Mouse (Mus musculus): ENCODE results near the gene Osm.

The Osm gene

DNA sequence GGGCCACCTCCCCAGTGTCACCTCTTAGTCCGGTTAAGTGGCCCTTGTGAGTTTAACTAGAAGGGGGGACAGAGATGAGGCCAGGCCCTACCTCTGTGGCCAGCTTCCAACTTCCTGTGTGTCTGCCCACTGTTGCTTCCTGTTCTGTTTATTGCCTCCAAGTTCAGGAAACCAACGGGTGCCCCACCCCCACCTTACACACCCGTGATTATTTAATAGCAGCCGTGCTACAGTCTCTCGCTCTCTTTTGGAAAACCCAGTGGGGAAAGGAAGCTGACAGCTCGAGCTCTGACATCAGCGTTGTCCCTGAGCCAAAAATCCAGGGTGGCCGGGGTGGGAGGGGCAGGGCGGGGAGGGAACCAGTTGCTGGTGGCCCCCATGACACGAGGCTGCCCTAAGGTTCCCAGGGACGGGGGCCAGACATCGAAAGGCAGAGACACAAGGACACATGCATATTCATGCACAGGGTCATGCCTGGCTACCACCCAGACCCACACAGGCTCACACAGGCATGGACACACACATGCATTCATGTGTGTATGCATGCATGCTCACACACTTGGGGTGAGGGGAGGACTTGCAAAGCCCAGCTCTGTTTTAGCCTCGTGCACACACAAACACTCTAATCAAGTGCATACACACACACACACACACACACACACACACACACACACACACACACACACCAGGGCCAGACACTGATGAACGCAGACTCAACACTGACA lies 24.4 kb downstream of the Osm start:
- in situ Hi-C loops (cut with MboI; ENCODE audit: low pct_unique_long_range_greater_than_20kb in 1 of 2, low sequenced_read_pairs in 2 of 2, unreplicated experiment in 1 of 2), result no loop called here

DNA sequence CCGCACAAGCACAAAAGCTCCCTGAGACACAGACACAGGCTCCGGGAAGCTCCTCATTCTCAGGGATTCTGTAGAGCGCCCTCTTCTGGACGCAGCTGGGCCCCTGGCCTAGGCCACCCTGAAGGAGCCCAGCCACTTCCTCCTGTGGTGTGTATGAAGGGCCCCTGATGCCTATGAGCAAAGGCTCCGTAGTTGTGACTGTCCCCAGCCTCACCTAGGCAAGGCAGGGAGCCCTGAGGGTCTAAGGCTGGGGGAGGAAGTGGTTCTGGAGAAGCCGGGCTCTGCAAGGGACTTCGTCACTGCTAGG lies 24.9 kb downstream of the Osm start:
- in situ Hi-C loops (cut with MboI; ENCODE audit: low pct_unique_long_range_greater_than_20kb in 1 of 2, low sequenced_read_pairs in 2 of 2, unreplicated experiment in 1 of 2), result no loop called here

DNA sequence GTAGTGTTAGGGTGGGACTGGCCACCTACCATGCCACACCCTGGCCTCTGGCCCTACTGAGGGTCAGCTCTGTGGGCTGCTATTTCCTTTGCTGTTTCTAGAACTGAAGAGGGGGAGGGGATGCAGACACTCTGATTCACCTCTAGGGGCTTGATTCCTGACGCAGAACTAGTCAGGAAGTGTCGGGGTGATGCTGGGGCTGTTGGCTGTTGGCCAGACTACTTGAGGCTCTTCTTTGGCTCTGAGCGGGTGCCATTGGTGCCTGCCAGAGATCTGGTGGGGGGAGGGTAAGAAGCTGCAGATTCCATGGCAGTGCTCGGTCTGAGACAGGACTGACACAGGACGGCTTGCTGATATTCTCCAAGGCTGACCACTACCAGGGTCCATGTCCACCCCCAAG lies 25.7 kb downstream of the Osm start:
- in situ Hi-C loops (cut with MboI; ENCODE audit: low pct_unique_long_range_greater_than_20kb in 1 of 2, low sequenced_read_pairs in 2 of 2, unreplicated experiment in 1 of 2), result no loop called here

DNA sequence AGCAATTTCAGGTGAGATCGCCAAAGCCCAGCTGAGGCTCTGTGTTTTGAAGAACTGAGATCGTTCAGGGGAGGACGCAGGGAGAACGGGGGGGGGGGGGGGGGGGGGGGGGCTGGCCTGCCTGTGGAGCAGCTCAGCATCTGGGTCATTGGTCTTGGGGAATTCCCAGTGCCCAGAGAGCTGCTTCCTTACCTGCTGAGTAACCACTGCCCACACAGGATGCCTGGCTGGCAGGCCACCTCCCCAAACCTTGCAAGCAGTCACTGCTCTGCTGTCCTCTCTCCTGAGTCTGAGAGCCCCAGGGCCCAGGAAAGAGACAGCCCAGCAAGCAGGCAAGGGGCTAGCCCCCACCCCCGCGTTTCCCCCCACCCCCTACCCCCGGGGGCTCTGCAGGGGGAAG lies 26.6 kb downstream of the Osm start:
- in situ Hi-C loops (cut with MboI; ENCODE audit: low pct_unique_long_range_greater_than_20kb in 1 of 2, low sequenced_read_pairs in 2 of 2, unreplicated experiment in 1 of 2), result no loop called here

DNA sequence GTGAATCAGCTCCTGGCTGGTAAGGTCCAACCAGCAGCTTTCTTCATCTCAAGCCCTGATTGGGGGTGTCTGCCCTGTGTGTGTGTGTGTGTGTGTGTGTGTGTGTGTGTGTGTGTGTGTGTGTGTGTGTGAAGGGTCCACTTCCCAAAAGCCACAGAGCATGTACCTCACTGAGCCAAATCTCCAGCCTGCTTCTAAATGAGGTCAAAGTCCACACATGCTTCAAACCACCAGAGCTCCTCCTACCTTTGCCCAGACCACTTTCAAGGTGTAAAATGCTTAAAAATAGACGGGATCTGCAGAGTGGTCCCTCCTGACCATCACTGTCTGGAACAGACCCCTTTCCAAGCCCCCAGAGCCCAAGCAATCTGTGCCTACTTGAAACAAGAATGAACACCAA lies 27.1 kb downstream of the Osm start:
- in situ Hi-C loops (cut with MboI; ENCODE audit: low pct_unique_long_range_greater_than_20kb in 1 of 2, low sequenced_read_pairs in 2 of 2, unreplicated experiment in 1 of 2), result no loop called here

DNA sequence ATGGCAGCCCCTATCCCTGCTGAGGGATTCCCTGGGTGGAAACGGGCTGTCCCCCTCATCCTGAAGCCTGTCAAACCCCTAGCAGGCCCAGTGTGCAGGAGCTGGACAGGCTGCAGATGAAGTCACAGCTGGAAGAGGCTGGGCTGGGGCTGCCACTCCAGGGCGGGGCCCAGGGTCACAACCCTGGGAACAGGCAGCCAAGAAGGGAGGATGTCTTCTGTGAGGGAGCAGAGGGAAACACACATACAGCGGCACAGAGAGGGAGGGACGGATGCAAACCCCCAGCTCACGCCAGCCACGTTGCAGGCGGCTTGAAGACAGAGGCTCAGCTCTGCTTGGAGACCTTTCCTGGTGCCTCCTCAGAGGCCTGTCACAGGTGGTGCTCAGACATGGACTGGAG lies 27.8 kb downstream of the Osm start:
- in situ Hi-C loops (cut with MboI; ENCODE audit: low pct_unique_long_range_greater_than_20kb in 1 of 2, low sequenced_read_pairs in 2 of 2, unreplicated experiment in 1 of 2), result no loop called here

DNA sequence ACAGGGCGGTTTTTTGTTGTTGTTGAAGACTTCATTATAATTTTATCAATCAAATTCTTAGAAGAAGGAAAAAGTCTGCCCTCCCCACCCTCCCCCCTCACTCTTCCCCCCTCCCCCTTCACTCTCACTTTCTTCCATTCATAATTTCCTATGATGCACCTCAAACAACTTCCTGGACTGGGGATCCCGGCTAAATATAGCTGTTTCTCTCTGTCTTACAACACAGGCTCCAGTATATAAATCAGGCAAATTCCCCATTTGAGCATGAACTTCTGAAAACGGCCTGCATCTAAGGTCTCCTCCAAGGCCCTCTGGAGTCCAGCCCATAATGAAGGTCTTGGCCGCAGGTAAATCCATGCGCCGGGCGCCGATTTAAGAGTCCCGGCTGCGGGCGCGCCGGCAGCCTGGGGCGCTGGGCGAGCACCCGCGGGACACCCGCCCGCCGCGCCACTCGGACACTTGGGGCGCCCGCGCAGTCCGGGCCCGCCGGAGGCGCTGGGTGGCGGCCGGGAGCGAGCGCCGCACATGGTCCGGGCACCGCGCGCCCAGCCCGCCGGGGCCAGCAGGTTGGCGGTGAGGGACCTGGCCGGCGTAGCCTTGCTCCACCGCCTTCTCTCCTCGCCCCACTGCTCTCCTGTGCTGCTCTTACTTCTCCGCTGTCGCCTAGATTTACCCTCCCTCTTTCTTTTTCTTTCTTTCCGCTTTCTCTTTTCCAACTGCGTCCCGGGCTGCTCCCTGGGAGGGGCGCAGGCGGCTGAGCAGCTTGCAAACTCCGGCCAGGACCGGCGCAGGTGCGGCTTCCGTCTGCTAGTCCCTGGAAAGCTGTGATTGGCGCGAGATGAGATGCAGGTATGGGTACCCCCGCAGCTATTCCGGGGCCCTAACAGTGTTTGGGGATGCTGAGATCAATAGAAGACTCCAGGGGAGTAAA lies 30.3 kb downstream of the Osm start:
- in situ Hi-C loops (cut with MboI; ENCODE audit: low pct_unique_long_range_greater_than_20kb in 1 of 2, low sequenced_read_pairs in 2 of 2, unreplicated experiment in 1 of 2), result no loop called here

DNA sequence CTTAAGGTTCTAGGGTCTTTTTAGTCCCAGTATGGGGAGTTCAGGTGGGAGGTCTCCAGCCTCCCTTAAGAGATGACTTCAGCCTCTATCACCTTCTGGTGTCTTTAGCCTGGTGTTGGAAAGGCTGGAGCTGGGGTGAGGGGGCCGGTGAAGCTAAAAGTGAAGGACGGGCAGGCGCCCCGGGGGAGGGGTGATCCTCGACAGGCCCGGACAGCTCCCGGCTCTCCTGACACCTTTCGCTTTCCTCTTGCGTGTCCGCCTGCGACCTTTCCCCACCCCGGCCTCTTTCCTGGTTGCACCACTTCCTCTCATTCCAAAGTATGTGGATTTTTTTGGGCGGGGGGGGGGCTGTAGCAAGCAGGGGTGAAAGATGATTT lies 31.0 kb downstream of the Osm start:
- in situ Hi-C loops (cut with MboI; ENCODE audit: low pct_unique_long_range_greater_than_20kb in 1 of 2, low sequenced_read_pairs in 2 of 2, unreplicated experiment in 1 of 2), result no loop called here

DNA sequence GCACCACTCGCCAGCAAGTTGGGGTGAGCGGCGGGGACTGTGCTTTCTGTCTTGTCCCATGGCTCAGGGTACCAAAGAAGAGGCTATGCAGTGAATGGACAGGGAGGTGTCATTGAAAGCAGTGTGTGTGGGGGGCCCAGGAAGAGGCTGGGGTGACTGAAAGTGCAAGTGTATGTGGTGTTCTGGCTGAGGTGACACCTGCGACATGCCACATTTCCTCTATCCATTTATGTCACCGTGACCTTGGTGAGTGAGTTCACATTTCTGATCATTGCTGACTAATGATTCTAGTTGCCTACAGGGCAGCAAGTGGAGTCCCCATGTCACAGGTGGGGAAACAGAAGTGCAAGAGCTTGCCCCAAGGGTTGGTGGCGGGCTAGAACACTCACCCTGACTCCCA lies 32.3 kb downstream of the Osm start:
- in situ Hi-C loops (cut with MboI; ENCODE audit: low pct_unique_long_range_greater_than_20kb in 1 of 2, low sequenced_read_pairs in 2 of 2, unreplicated experiment in 1 of 2), result no loop called here

DNA sequence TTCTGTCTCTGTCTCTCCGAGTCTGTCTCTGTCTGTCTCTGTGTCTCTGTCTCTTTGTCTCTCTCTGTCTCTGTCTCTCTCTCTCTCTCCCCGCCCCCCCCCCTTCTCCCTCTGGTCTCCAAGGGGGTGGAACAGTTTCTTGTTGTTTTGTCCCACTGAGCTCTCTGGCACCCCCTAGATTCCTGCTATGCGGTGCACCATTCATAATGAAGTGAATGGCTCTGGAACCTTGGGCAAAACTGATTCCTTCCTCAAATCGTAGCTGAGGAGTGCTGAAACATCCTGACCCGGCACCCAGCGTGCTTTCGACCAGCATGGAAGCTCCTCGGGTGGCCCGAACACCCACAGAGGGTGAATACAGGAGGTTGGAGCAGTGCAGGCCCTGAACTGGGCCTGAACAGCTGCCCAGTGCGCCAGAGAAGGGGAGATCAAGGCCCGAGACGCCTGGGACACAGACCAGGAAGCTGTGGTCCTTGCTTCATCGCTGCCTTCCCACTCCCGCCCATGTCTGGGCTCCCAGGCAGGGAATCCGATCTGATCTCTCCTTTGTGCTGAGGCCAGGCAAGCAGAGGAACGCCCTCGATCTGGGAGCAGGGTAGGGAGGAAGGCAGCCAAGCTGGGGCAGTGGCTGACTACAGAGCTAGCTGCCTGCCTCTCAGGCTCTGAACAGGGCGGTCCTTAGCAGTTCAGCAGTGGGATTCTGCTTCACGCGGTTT lies 34.7 kb downstream of the Osm start:
- in situ Hi-C loops (cut with MboI; ENCODE audit: low pct_unique_long_range_greater_than_20kb in 1 of 2, low sequenced_read_pairs in 2 of 2, unreplicated experiment in 1 of 2), result no loop called here

DNA sequence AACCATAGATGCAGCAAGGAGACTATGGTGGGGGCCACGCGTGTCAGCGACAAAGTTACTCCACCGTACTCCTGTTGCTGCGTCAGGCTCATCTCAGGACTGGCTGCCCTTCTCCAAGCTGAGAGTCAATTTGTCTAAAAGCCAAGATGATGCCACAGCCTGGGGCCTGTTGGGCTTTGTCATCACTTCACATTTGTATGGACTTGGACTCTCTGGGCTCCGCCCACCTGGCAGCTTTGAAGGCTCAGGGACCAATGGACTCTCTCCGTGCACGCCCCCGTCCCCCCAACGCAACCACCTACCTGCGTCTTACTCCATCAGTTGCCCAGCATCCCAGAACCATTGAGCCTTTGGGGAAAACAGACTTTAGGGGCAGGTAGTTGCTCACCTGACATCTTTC lies 35.3 kb downstream of the Osm start:
- in situ Hi-C loops (cut with MboI; ENCODE audit: low pct_unique_long_range_greater_than_20kb in 1 of 2, low sequenced_read_pairs in 2 of 2, unreplicated experiment in 1 of 2), result no loop called here

DNA sequence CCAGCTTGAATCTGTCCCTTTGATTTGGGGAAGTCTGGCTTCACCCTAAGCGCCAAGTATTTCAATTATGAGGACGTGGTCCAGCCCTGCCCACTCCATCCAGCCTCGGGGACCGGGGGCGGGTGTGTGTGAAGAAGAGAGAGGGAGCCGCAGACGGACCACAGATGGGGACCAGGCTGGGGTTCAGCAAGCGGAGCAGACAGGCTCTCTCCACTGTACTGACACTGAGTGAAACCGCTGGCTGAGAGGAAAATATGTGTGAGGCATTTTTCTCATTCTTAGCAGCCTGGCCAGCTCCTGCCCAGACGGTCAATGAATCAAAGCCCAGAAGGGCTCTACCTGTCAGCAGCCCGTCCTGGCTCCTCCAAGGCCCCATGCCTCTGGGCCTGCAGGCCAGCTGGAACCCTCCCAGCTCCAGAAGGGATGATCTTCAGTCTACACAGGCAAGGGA lies 40.2 kb downstream of the Osm start:
- in situ Hi-C loops (cut with MboI; ENCODE audit: low pct_unique_long_range_greater_than_20kb in 1 of 2, low sequenced_read_pairs in 2 of 2, unreplicated experiment in 1 of 2), result no loop called here

DNA sequence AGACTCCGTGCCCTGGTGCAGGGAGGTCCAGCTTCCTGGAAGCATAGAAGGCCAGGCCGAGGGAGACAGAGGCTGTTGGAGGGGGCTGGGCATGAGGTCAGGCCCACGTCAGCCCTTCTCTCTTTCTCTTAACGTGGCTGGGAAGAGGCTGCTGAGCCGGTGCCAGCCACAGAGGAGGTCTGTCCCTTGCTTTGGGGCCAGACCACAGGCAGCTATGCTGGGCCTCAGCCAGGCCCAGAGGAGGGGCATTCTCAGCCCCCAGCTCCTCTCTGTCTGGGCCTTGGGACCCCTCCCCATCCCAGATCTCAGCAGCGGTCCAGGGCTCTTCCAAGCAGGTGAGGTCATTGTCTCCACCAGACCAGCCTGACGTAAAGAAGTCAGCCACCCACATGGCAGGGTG lies 43.7 kb downstream of the Osm start:
- in situ Hi-C loops (cut with MboI; ENCODE audit: low pct_unique_long_range_greater_than_20kb in 1 of 2, low sequenced_read_pairs in 2 of 2, unreplicated experiment in 1 of 2), result no loop called here

DNA sequence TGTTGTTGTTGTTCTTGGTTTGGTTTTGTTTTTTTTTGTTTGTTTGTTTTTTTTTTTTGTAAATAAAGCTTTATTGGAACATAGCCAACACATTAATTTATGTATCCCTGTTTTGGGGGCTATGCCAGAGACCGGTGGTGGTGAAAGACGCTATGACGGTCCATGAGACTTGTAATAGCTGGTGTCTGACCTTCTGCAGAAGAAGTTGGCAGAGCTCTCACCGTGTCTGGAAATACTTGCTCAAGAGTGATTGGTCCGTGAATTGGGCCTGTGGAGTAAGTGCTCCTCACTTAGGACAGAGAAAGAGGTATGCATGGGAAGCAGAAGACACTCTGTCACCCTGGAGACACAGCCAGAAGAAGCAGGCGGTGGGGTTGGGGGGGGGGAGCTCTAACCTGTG lies 45.6 kb downstream of the Osm start:
- in situ Hi-C loops (cut with MboI; ENCODE audit: low pct_unique_long_range_greater_than_20kb in 1 of 2, low sequenced_read_pairs in 2 of 2, unreplicated experiment in 1 of 2), result no loop called here

DNA sequence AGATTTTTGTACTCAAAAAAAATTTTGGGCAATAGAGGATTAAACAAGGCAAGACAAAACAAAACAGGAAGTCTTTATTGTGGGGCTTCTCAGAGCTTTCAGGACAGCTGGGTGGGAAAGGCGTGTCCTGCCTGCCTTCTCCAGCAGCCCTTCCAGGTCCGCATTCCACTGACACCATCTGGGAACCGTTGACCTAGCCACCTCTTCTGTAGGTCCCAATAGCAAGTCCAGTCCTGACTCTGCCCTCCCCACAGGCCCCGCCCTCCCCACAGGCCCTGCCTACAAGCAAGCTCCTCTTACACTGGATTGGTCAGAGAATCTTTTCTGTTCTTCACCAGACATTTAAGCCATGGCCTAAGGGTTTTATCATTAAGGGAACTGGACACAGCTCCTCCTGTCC lies 47.4 kb downstream of the Osm start:
- in situ Hi-C loops (cut with MboI; ENCODE audit: low pct_unique_long_range_greater_than_20kb in 1 of 2, low sequenced_read_pairs in 2 of 2, unreplicated experiment in 1 of 2), result no loop called here

DNA sequence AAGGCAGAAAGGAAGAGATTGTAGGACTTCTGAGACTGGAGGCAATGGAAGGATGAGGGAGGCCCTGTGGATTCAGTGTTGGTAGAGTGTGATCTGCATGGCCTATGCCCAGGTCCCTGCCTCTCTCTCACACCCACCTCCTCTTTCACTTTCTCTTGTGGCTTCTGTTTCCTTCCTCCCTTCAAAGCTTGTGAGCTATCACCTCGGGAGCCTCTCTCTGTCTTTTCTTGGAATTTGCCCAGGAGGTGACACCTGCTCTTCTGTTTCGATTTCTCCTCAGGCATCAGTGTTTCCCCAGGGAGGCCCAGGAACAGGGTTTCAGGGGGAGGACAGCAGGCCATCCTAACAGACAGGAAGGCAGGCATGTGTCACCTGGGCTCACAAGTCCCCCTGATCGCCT lies 53.1 kb downstream of the Osm start:
- in situ Hi-C loops (cut with MboI; ENCODE audit: low pct_unique_long_range_greater_than_20kb in 1 of 2, low sequenced_read_pairs in 2 of 2, unreplicated experiment in 1 of 2), result no loop called here

Data from mouse embryonic stem cell (cell line).